ENCODE assay signal across 10 mouse cellular contexts in genomic region chr11:53463551-53464424, GRCm38 (mm10). TPM values are rescaled to one million over a fixed set of nuclear protein-coding genes. Genes with fewer than 3 reads are reported as not detected.
DNase-seq lines count a peak whose midpoint lies in the region; ATAC-seq and TF ChIP-seq lines count a peak whose summit lies in the region.
"Had no signal": no experiment of that assay in that cellular context is flagged by ENCODE, and none has a peak within 500 bp of the region (broad histone marks: within the 10 kb centered on the region; RNA-seq: fewer than 3 reads in every experiment).

No protein-coding gene starts in this region.

- no peaks in the 10 kb centered on the region; the same call in 1 of the 2 replicates for H3K4me1 ChIP-seq in heart, embryonic 11.5 days (ENCODE audit: control insufficient read depth, insufficient read depth, low read length)
- peaks cover 23% of the 10 kb centered on the region for H3K4me1 ChIP-seq in limb, embryonic 10.5 days
- H3K4me1 ChIP-seq in neural tube, embryonic 14.5 days (ENCODE audit: control insufficient read depth, insufficient read depth, low read length) = peaks cover 12% of the 10 kb centered on the region
- no peaks in the 10 kb centered on the region for H3K4me1 ChIP-seq in thymus, adult 2 months (replicated peaks; ENCODE audit: control insufficient read depth, insufficient read depth, low read length)

- peak overlapping the region; percentile 47 for H3K4me3 ChIP-seq in heart, embryonic 11.5 days (ENCODE audit: low read depth, low read length)
- H3K4me3 ChIP-seq in limb, embryonic 10.5 days = peak overlapping the region; percentile 55
- H3K4me3 ChIP-seq in neural tube, embryonic 14.5 days (ENCODE audit: low read depth, low read length) = peak overlapping the region; percentile 35
- H3K4me3 ChIP-seq in thymus, adult 2 months (ENCODE audit: control insufficient read depth, insufficient read depth, low read length) = no peak overlapping the region

- H3K27ac ChIP-seq in heart, embryonic 11.5 days (ENCODE audit: low read depth, low read length) = no peak overlapping the region
- peak overlapping the region; percentile 19; the same call in 1 of the 2 replicates for H3K27ac ChIP-seq in limb, embryonic 10.5 days
- H3K27ac ChIP-seq in neural tube, embryonic 14.5 days (ENCODE audit: low read depth, low read length) = no peak overlapping the region
- no peak overlapping the region for H3K27ac ChIP-seq in thymus, adult 2 months (ENCODE audit: control insufficient read depth, insufficient read depth, low read length)

- no peak for TF ChIP-seq POLR2A in thymus, adult 2 months (IDR thresholded peaks at IDR 0.05; ENCODE audit: control insufficient read depth, extremely low read depth, insufficient read depth, low read length, poor library complexity)

- peaks cover 63% of the 10 kb centered on the region for H3K27me3 ChIP-seq in heart, embryonic 11.5 days (ENCODE audit: control insufficient read depth, insufficient read depth, low read length)
- peaks cover 97% of the 10 kb centered on the region for H3K27me3 ChIP-seq in limb, embryonic 10.5 days (ENCODE audit: low read depth, poor library complexity, severe bottlenecking)
- peaks cover 39% of the 10 kb centered on the region for H3K27me3 ChIP-seq in neural tube, embryonic 14.5 days (ENCODE audit: control insufficient read depth, insufficient read depth, low read length)
- peaks cover 9% of the 10 kb centered on the region; the same call in 1 of the 2 replicates for H3K27me3 ChIP-seq in thymus, adult 2 months (ENCODE audit: control insufficient read depth, insufficient read depth, low read length)

- TF ChIP-seq CTCF in thymus, adult 2 months (IDR thresholded peaks at IDR 0.05; ENCODE audit: borderline replicate concordance, control insufficient read depth, extremely low read depth, insufficient read depth, low read length, poor library complexity) = no peak

- H3K9ac ChIP-seq in heart, embryonic 11.5 days (ENCODE audit: low read depth, low read length) = peak overlapping the region; percentile 44; the same call in 1 of the 2 replicates
- H3K9ac ChIP-seq in neural tube, embryonic 14.5 days (replicated peaks; ENCODE audit: low read depth, low read length) = peak overlapping the region; percentile 46; the same call in 1 of the 2 replicates

- no peaks in the 10 kb centered on the region for H3K36me3 ChIP-seq in heart, embryonic 11.5 days (ENCODE audit: control insufficient read depth, insufficient read depth, low read length)
- 0 out of 2 replicates have a peak, but pooled peaks cover 2% of the 10 kb centered on the region for H3K36me3 ChIP-seq in limb, embryonic 10.5 days
- H3K36me3 ChIP-seq in neural tube, embryonic 14.5 days (ENCODE audit: control insufficient read depth, insufficient read depth, low read length) = no peaks in the 10 kb centered on the region
- H3K36me3 ChIP-seq in thymus, adult 2 months (ENCODE audit: control insufficient read depth, insufficient read depth, low read length) = no peaks in the 10 kb centered on the region

- peak overlapping the region; percentile 86 for H3K4me2 ChIP-seq in heart, embryonic 11.5 days
- H3K4me2 ChIP-seq in neural tube, embryonic 14.5 days (ENCODE audit: low read depth, low read length) = peak overlapping the region; percentile 75

- no peak for DNase-seq in heart, adult 8-10 months (ENCODE audit: low spot score)
- peak; percentile 31 to 43 for DNase-seq in adrenal gland, postnatal 36 days
- DNase-seq in frontal cortex, postnatal 36 days (ENCODE audit: low spot score in 2 of 2) = peak; percentile 62 to 72
- DNase-seq in limb, embryonic 10.5 days (ENCODE audit: low spot score) = peak; percentile 74
- DNase-seq in MN1 (ENCODE audit: low spot score) = no peak
- DNase-seq in thymus, adult 2 months = no peak

- WGBS in heart, embryonic 11.5 days (ENCODE audit: insufficient replicate concordance) = 6% methylated on average over 55 of the region's 55 CpGs
- WGBS in limb, embryonic 10.5 days = 5% methylated on average over 55 of the region's 55 CpGs
- WGBS in neural tube, embryonic 14.5 days = 7% methylated on average over 55 of the region's 55 CpGs
- whole genome bisulfite sequencing in thymus, adult 2 months = 14% methylated on average over 55 of the region's 55 CpGs

- no peak for ATAC-seq in heart, embryonic 11.5 days (replicated peaks; ENCODE audit: insufficient number of reproducible peaks, low FRiP score, low TSS enrichment)
- ATAC-seq in neural tube, embryonic 14.5 days (ENCODE audit: low read depth) = peak; percentile 25; the same call in 1 of the 2 replicates

- no peaks in the 10 kb centered on the region for H3K9me3 ChIP-seq in heart, embryonic 11.5 days (replicated peaks; ENCODE audit: control insufficient read depth, low read length)
- no peaks in the 10 kb centered on the region for H3K9me3 ChIP-seq in limb, embryonic 10.5 days (replicated peaks)
- no peaks in the 10 kb centered on the region for H3K9me3 ChIP-seq in neural tube, embryonic 14.5 days (ENCODE audit: control insufficient read depth, low read length)

RNA-seq across cellular contexts. Expression of gene Gm9837, which starts 6.5 kb away (rescaled TPM):
- polyA plus RNA-seq in heart, embryonic 11.5 days (2014; fragmentation: Nextera tagmentation; extraction: Ambion mirVana) = not detected in 2 replicates
- total RNA-seq in heart, adult 8-10 months (2022) = not detected
- total RNA-seq in adrenal gland, postnatal 36 days (2021) = not detected
- polyA plus RNA-seq in limb, embryonic 10.5 days (2016; fragmentation: Nextera tagmentation; extraction: Ambion mirVana) = not detected in 2 replicates
- not detected in 2 replicates for polyA plus RNA-seq in neural tube, embryonic 14.5 days (2014; fragmentation: Nextera tagmentation; extraction: Ambion mirVana)
- polyA plus RNA-seq in thymus, adult 2 months (2012; rRNA removed) = not detected in 2 replicates
- total RNA-seq: gastrocnemius, postnatal 4 days; MEL had no signal

RNA-seq across cellular contexts. Expression of gene Shroom1, which starts 6.8 kb away (rescaled TPM):
- 3.3 and 3.7 TPM in 2 replicates for polyA plus RNA-seq in heart, embryonic 11.5 days (2014; fragmentation: Nextera tagmentation; extraction: Ambion mirVana)
- under 1 TPM; 0.57 to 0.82 (median 0.73) TPM for total RNA-seq in heart, adult 8-10 months (2022)
- 1 to 10 TPM; 2.5 to 6.0 TPM for total RNA-seq in adrenal gland, postnatal 36 days (2021)
- 1.8 and 3.9 TPM in 2 replicates for polyA plus RNA-seq in limb, embryonic 10.5 days (2016; fragmentation: Nextera tagmentation; extraction: Ambion mirVana)
- polyA plus RNA-seq in neural tube, embryonic 14.5 days (2014; fragmentation: Nextera tagmentation; extraction: Ambion mirVana) = 1.8 and 2.9 TPM in 2 replicates
- 0.70 and 0.75 TPM in 2 replicates for polyA plus RNA-seq in thymus, adult 2 months (2012; rRNA removed)
- total RNA-seq: MEL had no signal

RNA-seq across cellular contexts. Expression of gene Gm10447, which starts 6.9 kb away (rescaled TPM):
- 0.13 TPM in 1 of 2 replicates, not detected in the other for polyA plus RNA-seq in heart, embryonic 11.5 days (2014; fragmentation: Nextera tagmentation; extraction: Ambion mirVana)
- total RNA-seq in heart, adult 8-10 months (2022) = not detected
- under 1 TPM; 0.16 to 0.17 TPM for total RNA-seq in adrenal gland, postnatal 36 days (2021)
- polyA plus RNA-seq in limb, embryonic 10.5 days (2016; fragmentation: Nextera tagmentation; extraction: Ambion mirVana) = 0.08 and 0.14 TPM in 2 replicates
- 0.14 TPM in 1 of 2 replicates, not detected in the other for polyA plus RNA-seq in neural tube, embryonic 14.5 days (2014; fragmentation: Nextera tagmentation; extraction: Ambion mirVana)
- polyA plus RNA-seq in thymus, adult 2 months (2012; rRNA removed) = 0.08 TPM in 1 of 2 replicates, not detected in the other
- total RNA-seq: gastrocnemius, postnatal 4 days; MEL had no signal

RNA-seq across cellular contexts. Expression of gene Gm9945, which starts 16.2 kb away (rescaled TPM):
- polyA plus RNA-seq in heart, embryonic 11.5 days (2014; fragmentation: Nextera tagmentation; extraction: Ambion mirVana) = 0.29 TPM in 1 of 2 replicates, not detected in the other
- total RNA-seq in heart, adult 8-10 months (2022) = not detected
- total RNA-seq in adrenal gland, postnatal 36 days (2021) = not detected
- not detected in 2 replicates for polyA plus RNA-seq in limb, embryonic 10.5 days (2016; fragmentation: Nextera tagmentation; extraction: Ambion mirVana)
- 0.23 TPM in 1 of 2 replicates, not detected in the other for polyA plus RNA-seq in neural tube, embryonic 14.5 days (2014; fragmentation: Nextera tagmentation; extraction: Ambion mirVana)
- polyA plus RNA-seq in thymus, adult 2 months (2012; rRNA removed) = not detected in 2 replicates
- total RNA-seq: gastrocnemius, postnatal 4 days; MEL had no signal

RNA-seq across cellular contexts. Expression of gene Sowaha, which starts 16.3 kb away (rescaled TPM):
- polyA plus RNA-seq in heart, embryonic 11.5 days (2014; fragmentation: Nextera tagmentation; extraction: Ambion mirVana) = 0.41 and 0.73 TPM in 2 replicates
- under 1 TPM; 0.22 to 0.44 (median 0.34) TPM for total RNA-seq in heart, adult 8-10 months (2022)
- total RNA-seq in adrenal gland, postnatal 36 days (2021) = under 1 TPM; 0.20 to 0.30 TPM
- 0.13 and 0.51 TPM in 2 replicates for polyA plus RNA-seq in limb, embryonic 10.5 days (2016; fragmentation: Nextera tagmentation; extraction: Ambion mirVana)
- polyA plus RNA-seq in neural tube, embryonic 14.5 days (2014; fragmentation: Nextera tagmentation; extraction: Ambion mirVana) = 0.66 and 1.1 TPM in 2 replicates
- polyA plus RNA-seq in thymus, adult 2 months (2012; rRNA removed) = 0.18 and 0.23 TPM in 2 replicates
- total RNA-seq: MEL had no signal

Comparison
In these comparisons a context has a peak if more than half of its experiments do, and no peak if none do; other contexts are left out.
1. DNase-seq: peak in adrenal gland, postnatal 36 days (2 of 2), frontal cortex, postnatal 36 days (2 of 2) and limb, embryonic 10.5 days (single experiment); none in heart, adult 8-10 months (single experiment), MN1 (single experiment) and thymus, adult 2 months (single experiment).